Mouse (Mus musculus) common myeloid progenitor, adult 5-6 weeks (primary cell): ENCODE measurements at regions not wholly inside any gene's neighbourhood (a gene's known extent, or its start where the extent isn't known, plus 50 kb on each side); places are given as distances from the start of the nearest gene placed in this dataset.
A peak's percentile ranks its signal among the peaks of the same experiment; 100 is the strongest.

Experiments used
- ATAC-seq: replicated peaks from 2 replicates; pipeline ENCODE4 v1.8.0; 2016; ENCODE audit warnings: low read depth, mild to moderate bottlenecking, moderate TSS enrichment, inconsistent platforms; ENCODE audit not compliant: poor library complexity, severe bottlenecking

DNA sequence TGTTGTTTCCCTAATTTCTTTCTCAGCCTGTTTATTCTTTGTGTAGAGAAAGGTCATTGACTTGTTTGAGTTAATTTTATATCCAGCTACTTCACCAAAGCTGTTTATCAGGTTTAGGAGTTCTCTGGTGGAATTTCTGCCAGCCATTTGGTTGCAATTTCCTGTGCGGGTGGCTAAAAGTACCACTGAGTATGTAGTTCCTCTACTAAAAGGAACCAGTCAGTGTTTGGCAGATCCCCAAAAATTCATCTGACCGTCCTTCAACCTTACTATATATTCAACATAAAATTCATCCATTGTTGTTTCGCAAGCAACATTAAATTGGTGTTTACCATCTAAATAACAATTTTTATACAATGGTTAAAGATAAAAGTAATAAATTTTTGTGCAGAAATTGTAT is 710.2 kb upstream of the Brinp3 start:
- ATAC-seq, result peak; percentile 52; the same call in 1 of the 2 replicates

DNA sequence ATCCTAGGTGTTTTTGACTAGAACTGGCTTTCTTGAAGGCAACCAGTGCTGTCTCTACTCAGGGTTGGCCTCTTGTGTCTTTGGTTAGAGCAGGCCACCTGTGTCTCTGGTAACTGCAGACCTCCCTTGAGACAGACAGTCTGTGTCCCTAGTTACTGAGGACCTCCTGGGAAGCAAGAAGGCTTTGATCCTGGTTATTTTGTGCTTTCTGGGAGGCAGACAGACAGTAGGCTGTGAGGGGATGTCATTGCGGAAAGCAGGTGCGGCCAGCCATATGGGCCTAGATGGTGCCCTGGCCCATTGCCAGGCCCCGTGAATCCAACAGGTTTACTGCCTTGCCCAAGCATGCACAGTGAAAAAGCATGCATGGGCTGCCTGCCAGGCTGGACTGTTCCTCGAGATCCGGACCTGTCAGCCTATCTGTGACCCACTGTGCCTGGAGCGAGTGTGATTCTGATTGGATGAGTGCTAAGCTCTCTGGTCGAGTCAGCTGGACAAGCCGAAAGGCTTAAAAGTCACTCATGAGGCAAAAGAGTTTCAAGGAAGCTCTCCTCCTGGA is 688.1 kb upstream of the Brinp3 start:
- no peak for ATAC-seq

DNA sequence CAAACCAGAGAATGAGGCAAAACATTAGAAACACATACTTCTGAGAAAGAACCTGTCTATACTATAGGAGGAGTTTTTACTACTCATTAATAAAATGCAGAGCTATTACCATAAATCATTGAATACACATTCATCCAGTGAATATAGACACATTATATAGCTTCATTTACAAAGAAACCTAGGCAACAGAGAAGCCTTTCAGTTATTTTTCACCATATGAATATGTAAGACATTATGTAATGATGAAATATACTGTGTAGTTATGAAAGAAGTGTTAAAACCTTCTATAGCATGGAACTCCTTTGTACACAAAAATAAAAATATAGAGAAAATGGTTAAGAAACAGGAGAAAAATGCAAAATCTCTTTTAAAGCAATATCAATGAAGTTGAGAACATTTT is 647.5 kb upstream of the Brinp3 start:
- ATAC-seq, result no peak
